Mouse (Mus musculus): ENCODE measurements at regions not wholly inside any gene's neighbourhood (a gene's known extent, or its start where the extent isn't known, plus 50 kb on each side); places are given as distances from the start of the nearest gene placed in this dataset.

GRCm38 (mm10) chr5:146677151-146677515 is 92.1 kb upstream of the Gpr12 start:
- Histone ChIP-seq H3K27ac (ENCODE audit: control insufficient read depth, low read depth, low read length) (no peak overlapping the region), H3K9ac (ENCODE audit: control insufficient read depth, low read depth, low read length, poor library complexity, severe bottlenecking) (no peak overlapping the region), H3K36me3 (ENCODE audit: control insufficient read depth in 1 of 2, insufficient read depth in 2 of 2, low read length in 2 of 2) (peaks cover 0 to 7% of the 10 kb centered on the region in 2 experiments; a peak in 2 of 4 replicates), H3K79me2 (ENCODE audit: control insufficient read depth, insufficient read depth, low read length, poor library complexity) (no peaks in the 10 kb centered on the region), H3K4me1 (ENCODE audit: control insufficient read depth in 1 of 2, insufficient read depth in 2 of 2, low read length in 2 of 2) (peaks cover 4 to 12% of the 10 kb centered on the region in 2 experiments; a peak in 3 of 4 replicates), H3K9me3 (replicated peaks; ENCODE audit: insufficient read depth, low read length) (no peaks in the 10 kb centered on the region), H3K4me3 (ENCODE audit: control insufficient read depth in 1 of 2, insufficient read depth in 1 of 2, low read depth in 2 of 2, low read length in 2 of 2) (no peak overlapping the region), H3K27me3 (ENCODE audit: control insufficient read depth in 1 of 2, insufficient read depth in 2 of 2, low read length in 2 of 2) (no peaks in the 10 kb centered on the region)
- TF ChIP-seq KAT2A (conservative IDR thresholded peaks at IDR 0.05; ENCODE audit: low read depth, low read length) (no peak), POLR2AphosphoS5 (IDR thresholded peaks at IDR 0.05; ENCODE audit: borderline replicate concordance, low read depth, low read length) (no peak), TCF12 (IDR thresholded peaks at IDR 0.05; ENCODE audit: low read depth, low read length) (no peak), MEF2A (IDR thresholded peaks at IDR 0.05; ENCODE audit: extremely low read depth, insufficient replicate concordance, low read depth, low read length, poor library complexity, severe bottlenecking) (no peak), ZKSCAN1 (IDR thresholded peaks at IDR 0.05; ENCODE audit: low read depth, low read length) (no peak), NRF1 (IDR thresholded peaks at IDR 0.05; ENCODE audit: insufficient read depth, low read depth, low read length, poor library complexity, severe bottlenecking) (no peak), SIN3A (IDR thresholded peaks at IDR 0.05; ENCODE audit: low read length) (no peak), MAFK (IDR thresholded peaks at IDR 0.05; ENCODE audit: borderline replicate concordance, low read depth, low read length) (no peak), HCFC1 (IDR thresholded peaks at IDR 0.05; ENCODE audit: low read depth, low read length) (no peak), GABPA (IDR thresholded peaks at IDR 0.05; ENCODE audit: low read depth, low read length) (no peak), ELF1 (IDR thresholded peaks at IDR 0.05; ENCODE audit: low read depth, low read length) (no peak), ZNF384 (IDR thresholded peaks at IDR 0.05; ENCODE audit: low read depth, low read length) (no peak), ZC3H11A (IDR thresholded peaks at IDR 0.05; ENCODE audit: low read depth, low read length) (no peak), TBP (IDR thresholded peaks at IDR 0.05; ENCODE audit: low read depth, low read length) (no peak), RCOR1 (IDR thresholded peaks at IDR 0.05; ENCODE audit: low read depth, low read length) (no peak), EP300 (IDR thresholded peaks at IDR 0.05; ENCODE audit: low read depth in 1 of 2, low read length in 2 of 2) (no peak)
- no peak for DNase-seq (ENCODE audit: low read depth, low spot score)

GRCm38 (mm10) chr5:146676470-146677150 is 91.6 kb upstream of the Gpr12 start:
- Histone ChIP-seq H3K79me2 (ENCODE audit: control insufficient read depth, insufficient read depth, low read length, poor library complexity) (no peaks in the 10 kb centered on the region), H3K9me3 (replicated peaks; ENCODE audit: insufficient read depth, low read length) (no peaks in the 10 kb centered on the region), H3K36me3 (ENCODE audit: control insufficient read depth in 1 of 2, insufficient read depth in 2 of 2, low read length in 2 of 2) (peaks cover 0 to 7% of the 10 kb centered on the region in 2 experiments; a peak in 2 of 4 replicates), H3K4me1 (ENCODE audit: control insufficient read depth in 1 of 2, insufficient read depth in 2 of 2, low read length in 2 of 2) (peaks cover 4 to 11% of the 10 kb centered on the region in 2 experiments; a peak in 3 of 4 replicates), H3K27ac (ENCODE audit: control insufficient read depth, low read depth, low read length) (peak overlapping the region; percentile 38), H3K27me3 (ENCODE audit: control insufficient read depth in 1 of 2, insufficient read depth in 2 of 2, low read length in 2 of 2) (no peaks in the 10 kb centered on the region), H3K4me3 (ENCODE audit: control insufficient read depth in 1 of 2, insufficient read depth in 1 of 2, low read depth in 2 of 2, low read length in 2 of 2) (peak overlapping the region; percentile 21 to 60), H3K9ac (ENCODE audit: control insufficient read depth, low read depth, low read length, poor library complexity, severe bottlenecking) (peak overlapping the region; percentile 64)
- peak; percentile 76 for DNase-seq (ENCODE audit: low read depth, low spot score)
- no peak for TF ChIP-seq USF2 (IDR thresholded peaks at IDR 0.05; ENCODE audit: borderline replicate concordance in 1 of 2, insufficient read depth in 1 of 2, low read depth in 1 of 2, low read length in 2 of 2)
- no peak for TF ChIP-seq RAD21 (IDR thresholded peaks at IDR 0.05; ENCODE audit: low read depth, low read length)
- TF ChIP-seq POLR2AphosphoS2 (IDR thresholded peaks at IDR 0.05; ENCODE audit: low read length), result no peak
- no peak for TF ChIP-seq CHD2 (IDR thresholded peaks at IDR 0.05; ENCODE audit: low read length)
- no peak for TF ChIP-seq MYC (IDR thresholded peaks at IDR 0.05; ENCODE audit: low read depth, low read length)
- 0 out of 2 replicates have a peak, but pooled peaks have one; percentile 18 for TF ChIP-seq SMC3 (IDR thresholded peaks at IDR 0.05; ENCODE audit: low read depth, low read length)
- peak; percentile 24; the same call in 1 of the 2 replicates for TF ChIP-seq NELFE (IDR thresholded peaks at IDR 0.05; ENCODE audit: low read depth, low read length)
- no peak for TF ChIP-seq E2F4 (IDR thresholded peaks at IDR 0.05; ENCODE audit: borderline replicate concordance, low read depth, low read length)
- TF ChIP-seq MAFK (IDR thresholded peaks at IDR 0.05; ENCODE audit: borderline replicate concordance, low read depth, low read length), result no peak
- 0 out of 2 replicates have a peak, but pooled peaks have one; percentile 33 for TF ChIP-seq TBP (IDR thresholded peaks at IDR 0.05; ENCODE audit: low read depth, low read length)
- TF ChIP-seq KAT2A (conservative IDR thresholded peaks at IDR 0.05; ENCODE audit: low read depth, low read length), result no peak
- peak in 1 of 2 experiments; percentile 32; a peak in 1 of 4 replicates for TF ChIP-seq POLR2A (IDR thresholded peaks at IDR 0.05; ENCODE audit: control insufficient read depth in 1 of 2, insufficient read depth in 1 of 2, low read depth in 1 of 2, low read length in 2 of 2, poor library complexity in 1 of 2)
- TF ChIP-seq EP300 (IDR thresholded peaks at IDR 0.05; ENCODE audit: low read depth in 1 of 2, low read length in 2 of 2), result 0 out of 4 replicates have a peak, but pooled peaks of 1 of the 2 experiments have one; percentile 5
- TF ChIP-seq MXI1 (IDR thresholded peaks at IDR 0.05; ENCODE audit: low read depth, low read length), result peak; percentile 28; the same call in 1 of the 2 replicates
